Mouse (Mus musculus) gastrocnemius, adult 2 months (tissue): ENCODE measurements around the gene Timp3. TPM values are rescaled to one million over a fixed set of nuclear protein-coding genes. Genes with fewer than 3 reads are reported as not detected.

Experiments
- DNase-seq: peaks from one replicate; pipeline ENCODE4 v3.0.0; 2022
- H3K27ac ChIP-seq: fragments of 200-600 bp; 2 replicates; pipeline ENCODE4 v1.8.1; 2022; ENCODE audit warnings: mild to moderate bottlenecking
- H3K4me3 ChIP-seq: fragments of 200-600 bp; 2 replicates; pipeline ENCODE4 v1.8.1; 2022; ENCODE audit warnings: mild to moderate bottlenecking, moderate library complexity
- CTCF ChIP-seq: fragments of 200-600 bp; IDR thresholded peaks from 2 replicates; pipeline ENCODE4 v1.8.1; 2022; ENCODE audit warnings: antibody characterized with exemption, mild to moderate bottlenecking, moderate library complexity
- intact Hi-C: fragments of 180-260 bp; cut with DNase I; formaldehyde crosslinking; loops from one replicate; pipeline ENCODE4 v1.15.1; 2025
- total RNA-seq, 2 experiments: library from RNA; stranded (reverse); gene quantifications; 2 replicates each; pipeline ENCODE4 v1.2.3; 2021

Gene Timp3
- total RNA-seq, 2 experiments from 2014 or later: 71.5 to 81.6 TPM

- no peak for TF ChIP-seq CTCF
- no peak for DNase-seq
- intact Hi-C loops: loop anchor here (5.0 kb wide), 1 partner anchor 52 kb away; no protein-coding TSS in a partner anchor
- H3K4me3 ChIP-seq: no peak overlapping the region
- peak overlapping the region; percentile 83 for H3K27ac ChIP-seq
These were observed 20.0 kb downstream of the Timp3 start for GRCm38 (mm10) chr10:86320204-86320603.

- peak; percentile 89 for DNase-seq
- no peak for TF ChIP-seq CTCF
- H3K4me3 ChIP-seq: peak overlapping the region; percentile 25
- H3K27ac ChIP-seq: peak overlapping the region; percentile 83
- intact Hi-C loops: loop anchor here (5.0 kb wide), 1 partner anchor 51 kb away; no protein-coding TSS in a partner anchor
These were observed 21.0 kb downstream of the Timp3 start for GRCm38 (mm10) chr10:86321194-86321593.

- intact Hi-C loops: loop anchor here (2.0 to 5.0 kb wide), 2 partner anchors 17 to 50 kb away; no protein-coding TSS in a partner anchor
- peak overlapping the region; percentile 83 for H3K27ac ChIP-seq
- TF ChIP-seq CTCF: peak; percentile 26; the same call in 1 of the 2 replicates
- DNase-seq: no peak
- H3K4me3 ChIP-seq: no peak overlapping the region
These were observed 21.8 kb downstream of the Timp3 start for GRCm38 (mm10) chr10:86322006-86322405.

- H3K27ac ChIP-seq: peak overlapping the region; percentile 83
- intact Hi-C loops: loop anchor here (2.0 to 5.0 kb wide), 2 partner anchors 15 to 49 kb away; no protein-coding TSS in a partner anchor
These were observed 23.3 kb downstream of the Timp3 start for GRCm38 (mm10) chr10:86323275-86323994.

GRCm38 (mm10) chr10:86325272-86325671, 25.1 kb downstream of the Timp3 start:
- H3K27ac ChIP-seq: peak overlapping the region; percentile 58
- H3K4me3 ChIP-seq: no peak overlapping the region
- DNase-seq: no peak
- TF ChIP-seq CTCF: no peak
- intact Hi-C loops: no loop called here

More at GRCm38 (mm10) chr10:86323275-86323994, 23.3 kb downstream of the Timp3 start:
- DNase-seq: no peak
- no peak overlapping the region for H3K4me3 ChIP-seq
- no peak for TF ChIP-seq CTCF

- DNase-seq: no peak
- TF ChIP-seq CTCF: no peak
- Histone ChIP-seq H3K4me3 (no peak overlapping the region), H3K27ac (peak overlapping the region; percentile 81)
- intact Hi-C loops: no loop called here
These were observed 28.0 kb downstream of the Timp3 start for GRCm38 (mm10) chr10:86328143-86328542.

GRCm38 (mm10) chr10:86328691-86329090, 28.5 kb downstream of the Timp3 start:
- Histone ChIP-seq H3K27ac (peak overlapping the region; percentile 81), H3K4me3 (no peak overlapping the region)
- intact Hi-C loops: no loop called here
- TF ChIP-seq CTCF: peak; percentile 33; the same call in 1 of the 2 replicates
- DNase-seq: no peak

GRCm38 (mm10) chr10:86329241-86329882, 29.2 kb downstream of the Timp3 start:
- Histone ChIP-seq H3K27ac (peak overlapping the region; percentile 81), H3K4me3 (no peak overlapping the region)
- no peak for TF ChIP-seq CTCF
- no peak for DNase-seq
- intact Hi-C loops: no loop called here

- intact Hi-C loops: no loop called here
- TF ChIP-seq CTCF: no peak
- DNase-seq: no peak
- Histone ChIP-seq H3K4me3 (peak overlapping the region; percentile 15), H3K27ac (peak overlapping the region; percentile 81)
These were observed 31.0 kb downstream of the Timp3 start for GRCm38 (mm10) chr10:86330993-86331680.

- H3K27ac ChIP-seq: peak overlapping the region; percentile 81
- H3K4me3 ChIP-seq: peak overlapping the region; percentile 15
- DNase-seq: no peak
- intact Hi-C loops: no loop called here
- TF ChIP-seq CTCF: no peak
These were observed 31.6 kb downstream of the Timp3 start for GRCm38 (mm10) chr10:86331681-86332281.

GRCm38 (mm10) chr10:86332942-86333341, 32.8 kb downstream of the Timp3 start:
- no peak overlapping the region for H3K4me3 ChIP-seq
- no peak for TF ChIP-seq CTCF
- H3K27ac ChIP-seq: peak overlapping the region; percentile 81
- no peak for DNase-seq
- intact Hi-C loops: no loop called here

GRCm38 (mm10) chr10:86334581-86334980, 34.4 kb downstream of the Timp3 start:
- no peak for TF ChIP-seq CTCF
- Histone ChIP-seq H3K27ac (peak overlapping the region; percentile 81), H3K4me3 (no peak overlapping the region)
- intact Hi-C loops: no loop called here
- DNase-seq: no peak
